Mouse (Mus musculus) liver, adult 2 months (tissue): ENCODE measurements around the gene Aven. TPM values are rescaled to one million over a fixed set of nuclear protein-coding genes. Genes with fewer than 3 reads are reported as not detected.

Experiments used
- DNase-seq: peaks from one replicate; pipeline ENCODE4 v3.0.0-alpha.2; 2011; ENCODE audit warnings: low read depth, low spot score; ENCODE audit errors: extremely low read depth
- H3K27ac ChIP-seq: fragments of 200-500 bp; replicated peaks from 2 replicates; pipeline ENCODE4 v1.5.1; 2012; ENCODE audit warnings: low read depth, mild to moderate bottlenecking, control low read depth, inconsistent platforms, low read length; ENCODE audit not compliant: insufficient read depth
- H3K27me3 ChIP-seq: fragments of 200-500 bp; 2 replicates; pipeline ENCODE4 v1.6.1; 2012; ENCODE audit warnings: mild to moderate bottlenecking, moderate library complexity, low read length, inconsistent platforms; ENCODE audit not compliant: control insufficient read depth, insufficient read depth
- H3K36me3 ChIP-seq: fragments of 200-500 bp; 2 replicates; pipeline ENCODE4 v1.6.1; 2012; ENCODE audit warnings: low read length, inconsistent platforms; ENCODE audit not compliant: control insufficient read depth, insufficient read depth
- H3K4me1 ChIP-seq: fragments of 200-500 bp; 2 replicates; pipeline ENCODE4 v1.6.1; 2011; ENCODE audit warnings: low read length; ENCODE audit not compliant: control insufficient read depth, insufficient read depth
- H3K4me3 ChIP-seq: fragments of 200-500 bp; 2 replicates; pipeline ENCODE4 v1.5.1; 2011; ENCODE audit warnings: low read depth, mild to moderate bottlenecking, control low read depth, low read length, moderate library complexity; ENCODE audit not compliant: insufficient read depth
- H3K79me2 ChIP-seq: fragments of 200-500 bp; 2 replicates; pipeline ENCODE4 v1.6.1; 2012; ENCODE audit warnings: inconsistent platforms, mild to moderate bottlenecking, low read length, moderate library complexity; ENCODE audit not compliant: control insufficient read depth, insufficient read depth
- H3K9ac ChIP-seq: fragments of 200-500 bp; 2 replicates; pipeline ENCODE4 v1.6.1; 2012; ENCODE audit warnings: low read depth, mild to moderate bottlenecking, control low read depth, inconsistent platforms, low read length
- CTCF ChIP-seq: fragments of 200-500 bp; IDR thresholded peaks from 2 replicates; pipeline ENCODE4 v1.5.1; 2011; ENCODE audit warnings: low read depth, low read length, control low read depth
- POLR2A ChIP-seq: fragments of 200-500 bp; IDR thresholded peaks from 2 replicates; pipeline ENCODE4 v1.6.1; 2011; ENCODE audit warnings: low read length, control low read depth; ENCODE audit not compliant: insufficient read depth; ENCODE audit errors: extremely low read depth
- WGBS: fragments of 180-500 bp; shearing (Covaris S2); methylation state at CpG from one replicate; pipeline ENCODE4 v1.1.7; 2018; 5-methylcytosine and 5-hydroxymethylcytosine counted together
- polyA plus RNA-seq: library from polyadenylated mRNA; depleted of rRNA; stranded (reverse); fragments of >200 nt; gene quantifications from 2 replicates; pipeline ENCODE4 v1.2.3, GENCODE M21; 2012
- total RNA-seq: library from RNA; depleted of rRNA; stranded (reverse); fragments of >200 nt; gene quantifications from 2 replicates; pipeline ENCODE4 v1.2.3, GENCODE M21; 2014

Gene Aven
- total and polyA plus RNA-seq, 2 experiments: 4.5 to 8.9 TPM

DNA sequence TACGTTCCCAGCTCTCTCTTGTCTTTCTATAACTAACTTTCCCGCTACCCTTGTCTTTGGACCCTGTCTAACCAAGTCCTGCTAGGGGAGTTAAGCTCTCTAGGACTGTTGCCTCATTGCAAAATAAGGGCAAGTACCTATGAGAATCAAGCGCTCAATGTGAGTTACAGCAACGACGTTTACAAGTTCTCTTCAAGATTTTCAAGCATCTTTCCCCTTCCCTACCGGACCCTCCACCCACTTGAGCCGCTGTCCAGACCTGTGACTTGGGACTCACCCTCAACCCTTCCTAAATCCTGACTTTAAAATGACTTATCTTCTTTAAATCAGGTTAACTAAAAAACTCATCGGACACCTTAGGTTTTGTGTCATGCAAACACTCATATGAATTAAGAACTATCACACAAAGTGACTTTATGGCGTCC lies 321 bp upstream of the Aven start:
- peak; percentile 66 for DNase-seq
- Histone ChIP-seq H3K9ac (peak overlapping the region; percentile 95), H3K4me3 (peak overlapping the region; percentile 52), H3K4me1 (peaks cover 2% of the 10 kb centered on the region; the same call in 1 of the 2 replicates), H3K27ac (peak overlapping the region; percentile 79), H3K36me3 (no peaks in the 10 kb centered on the region), H3K27me3 (no peaks in the 10 kb centered on the region), H3K79me2 (peaks cover 3% of the 10 kb centered on the region; the same call in 1 of the 2 replicates)
- TF ChIP-seq CTCF: no peak
- no peak for TF ChIP-seq POLR2A
- WGBS: 4% methylated on average over 9 of the region's 9 CpGs

- H3K27me3 ChIP-seq: no peaks in the 10 kb centered on the region
- WGBS: 31% methylated on average over 11 of the region's 11 CpGs
Measured at GRCm38 (mm10) chr2:112493539-112494260, 936 bp downstream of the Aven start.

GRCm38 (mm10) chr2:112497851-112498250 lies 5.1 kb downstream of the Aven start:
- no peak for DNase-seq
- Histone ChIP-seq H3K9ac (no peak overlapping the region), H3K79me2 (peaks cover 3% of the 10 kb centered on the region; the same call in 1 of the 2 replicates), H3K27ac (no peak overlapping the region), H3K36me3 (no peaks in the 10 kb centered on the region), H3K4me3 (no peak overlapping the region), H3K4me1 (peaks cover 2% of the 10 kb centered on the region; the same call in 1 of the 2 replicates), H3K27me3 (no peaks in the 10 kb centered on the region)
- WGBS: 87% methylated on average over 7 of the region's 7 CpGs
- no peak for TF ChIP-seq POLR2A
- no peak for TF ChIP-seq CTCF

More at GRCm38 (mm10) chr2:112493539-112494260, 936 bp downstream of the Aven start:
- Histone ChIP-seq H3K4me3 (peak overlapping the region; percentile 52), H3K36me3 (no peaks in the 10 kb centered on the region), H3K4me1 (peaks cover 2% of the 10 kb centered on the region; the same call in 1 of the 2 replicates), H3K9ac (peak overlapping the region; percentile 95), H3K79me2 (peaks cover 3% of the 10 kb centered on the region; the same call in 1 of the 2 replicates), H3K27ac (peak overlapping the region; percentile 58)
- no peak for DNase-seq
- no peak for TF ChIP-seq CTCF
- TF ChIP-seq POLR2A: no peak

DNA sequence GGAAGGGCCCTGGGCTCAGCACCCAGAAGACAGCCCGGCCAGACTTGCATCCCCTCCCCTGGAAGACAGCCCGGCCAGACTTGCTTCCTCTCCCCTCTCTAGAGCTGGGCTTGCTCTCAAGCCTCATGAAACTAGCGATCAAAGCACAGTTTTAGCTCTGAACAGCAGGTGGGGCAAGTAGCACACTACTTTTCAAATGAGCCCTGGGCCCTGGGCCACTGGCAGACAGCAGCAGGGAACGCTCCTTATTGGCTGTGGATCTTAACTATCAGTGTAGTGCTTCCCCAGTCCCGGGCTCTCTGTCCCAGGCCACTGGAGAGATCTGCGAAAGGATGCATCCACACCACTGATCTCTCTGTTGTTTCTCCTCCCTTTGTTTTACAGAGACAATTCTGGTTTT lies 8.4 kb downstream of the Aven start:
- no peak overlapping the region for H3K4me3 ChIP-seq
- peaks cover 9% of the 10 kb centered on the region; the same call in 1 of the 2 replicates for H3K79me2 ChIP-seq
- no peak overlapping the region for H3K27ac ChIP-seq
- H3K4me1 ChIP-seq: no peaks in the 10 kb centered on the region
- WGBS: 14% methylated on average over 6 of the region's 6 CpGs
- no peak overlapping the region for H3K9ac ChIP-seq
- TF ChIP-seq POLR2A: no peak
- TF ChIP-seq CTCF: peak; percentile 71
- peak; percentile 42 for DNase-seq
- no peaks in the 10 kb centered on the region for H3K36me3 ChIP-seq
- no peaks in the 10 kb centered on the region for H3K27me3 ChIP-seq

DNA sequence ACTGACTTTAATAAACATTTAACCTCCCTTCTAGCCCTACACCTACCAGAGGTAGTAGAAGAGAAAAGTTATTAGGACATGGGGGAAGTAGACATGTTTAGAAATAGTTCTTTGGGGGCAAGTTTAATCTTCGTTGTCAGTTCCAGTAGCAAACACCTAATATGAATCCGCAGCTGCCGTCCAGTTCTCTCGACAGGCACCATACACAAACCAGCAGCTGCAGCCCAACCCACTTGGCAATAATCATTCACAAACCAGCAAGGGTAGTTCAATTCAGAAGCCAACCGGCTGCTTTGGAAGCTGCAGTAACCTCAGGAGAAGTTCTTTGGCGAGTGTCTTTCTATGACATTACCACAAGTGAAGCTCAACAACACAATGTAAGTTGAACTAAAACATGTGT lies 11.2 kb downstream of the Aven start:
- WGBS: 93% methylated on average over 6 of the region's 6 CpGs
- H3K4me3 ChIP-seq: no peak overlapping the region
- no peak for DNase-seq
- no peaks in the 10 kb centered on the region for H3K27me3 ChIP-seq
- no peak overlapping the region for H3K27ac ChIP-seq
- H3K9ac ChIP-seq: no peak overlapping the region
- H3K4me1 ChIP-seq: no peaks in the 10 kb centered on the region
- TF ChIP-seq POLR2A (no peak), CTCF (no peak)
- peaks cover 15% of the 10 kb centered on the region; the same call in 1 of the 2 replicates for H3K79me2 ChIP-seq
- no peaks in the 10 kb centered on the region for H3K36me3 ChIP-seq
